Mouse (Mus musculus) small intestine, adult 2 months (tissue): ENCODE data around the gene Alox12. TPM values are rescaled to one million over a fixed set of nuclear protein-coding genes. Genes with fewer than 3 reads are reported as not detected.

Experiments
- H3K27ac ChIP-seq: fragments of 200-500 bp; 2 replicates; pipeline ENCODE4 v1.5.1; 2012; ENCODE audit warnings: low read depth, low read length, control low read depth, inconsistent platforms; ENCODE audit not compliant: insufficient read depth
- H3K27me3 ChIP-seq: fragments of 200-500 bp; 2 replicates; pipeline ENCODE4 v1.6.1; 2012; ENCODE audit warnings: mild to moderate bottlenecking, moderate library complexity, low read length, inconsistent platforms; ENCODE audit not compliant: control insufficient read depth, insufficient read depth
- H3K36me3 ChIP-seq: fragments of 200-500 bp; 2 replicates; pipeline ENCODE4 v1.6.1; 2012; ENCODE audit warnings: mild to moderate bottlenecking, low read length, control low read depth, inconsistent platforms; ENCODE audit not compliant: control insufficient read depth, insufficient read depth
- H3K4me1 ChIP-seq: fragments of 200-500 bp; 2 replicates; pipeline ENCODE4 v1.6.1; 2012; ENCODE audit warnings: low read length, inconsistent platforms, mixed read lengths; ENCODE audit not compliant: control insufficient read depth, insufficient read depth, insufficient read length
- H3K4me3 ChIP-seq: fragments of 200-500 bp; 2 replicates; pipeline ENCODE4 v1.5.1; 2012; ENCODE audit warnings: low read depth, mild to moderate bottlenecking, control low read depth, inconsistent platforms, low read length, moderate library complexity
- CTCF ChIP-seq: fragments of 200-500 bp; IDR thresholded peaks from 2 replicates; pipeline ENCODE4 v1.5.1; 2012; ENCODE audit warnings: low read depth, mild to moderate bottlenecking, control low read depth, inconsistent platforms, low read length, moderate library complexity, mixed read lengths; ENCODE audit not compliant: insufficient replicate concordance, insufficient read length; ENCODE audit errors: extremely low read depth
- POLR2A ChIP-seq: fragments of 200-500 bp; IDR thresholded peaks from 2 replicates; pipeline ENCODE4 v1.6.1; 2012; ENCODE audit warnings: low read depth, mild to moderate bottlenecking, control low read depth, inconsistent platforms, low read length, moderate library complexity
- WGBS: fragments of 180-500 bp; shearing (Covaris S2); methylation state at CpG from one replicate; pipeline ENCODE4 v1.1.7; 2018; 5-methylcytosine and 5-hydroxymethylcytosine counted together
- polyA plus RNA-seq: library from polyadenylated mRNA; depleted of rRNA; stranded (reverse); fragments of >200 nt; gene quantifications from 2 replicates; pipeline ENCODE4 v1.2.3, GENCODE M21; 2012

Alox12 gene
- polyA plus RNA-seq, 1 experiment: 1.6 TPM

DNA sequence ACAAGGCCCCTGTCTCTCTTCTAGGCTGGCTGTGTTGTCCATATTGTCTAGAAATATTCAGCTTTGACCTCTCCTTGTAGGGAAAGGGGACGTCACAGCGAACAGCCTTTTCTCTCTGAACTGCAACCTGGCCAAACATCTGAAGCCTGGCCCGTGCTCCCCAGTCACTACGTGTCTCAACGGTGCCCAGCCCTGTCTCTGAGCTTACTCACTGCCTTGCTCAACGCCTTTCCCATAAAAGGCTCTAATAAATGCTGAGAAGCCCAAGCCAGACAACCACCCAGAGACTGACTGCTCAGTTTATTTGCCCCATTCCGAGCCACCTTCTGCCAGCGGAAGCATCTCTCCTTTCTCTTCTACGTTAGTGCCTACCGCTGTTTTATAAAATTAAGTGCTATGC, 32.9 kb upstream of the Alox12 start:
- Histone ChIP-seq H3K36me3 (no peaks in the 10 kb centered on the region), H3K27ac (no peak overlapping the region), H3K4me3 (no peak overlapping the region), H3K4me1 (no peaks in the 10 kb centered on the region), H3K27me3 (no peaks in the 10 kb centered on the region)
- WGBS: 81% methylated on average over 10 of the region's 10 CpGs
- TF ChIP-seq POLR2A (no peak), CTCF (no peak)

DNA sequence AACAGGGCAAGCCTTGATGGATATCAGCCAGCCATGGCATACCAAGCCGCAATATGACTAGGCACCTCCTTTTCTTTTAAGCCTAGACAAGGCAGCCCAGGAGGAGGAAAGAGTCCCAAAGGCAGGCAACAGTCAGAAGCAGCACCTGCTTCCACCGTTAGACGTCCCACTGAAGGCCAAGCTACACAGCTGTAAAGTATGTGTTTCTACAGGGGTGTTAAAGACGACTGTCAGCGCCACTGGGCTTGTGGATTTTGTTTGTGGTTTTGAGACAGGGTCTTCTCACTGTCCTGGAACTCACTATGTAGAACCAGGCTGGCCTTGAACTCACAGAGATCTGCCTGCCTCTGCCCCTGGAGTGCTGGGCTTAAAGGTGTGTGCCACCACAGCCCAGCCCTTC, 30.5 kb upstream of the Alox12 start:
- no peak for TF ChIP-seq POLR2A
- no peak for TF ChIP-seq CTCF
- Histone ChIP-seq H3K27me3 (no peaks in the 10 kb centered on the region), H3K4me3 (no peak overlapping the region), H3K36me3 (no peaks in the 10 kb centered on the region), H3K4me1 (no peaks in the 10 kb centered on the region), H3K27ac (no peak overlapping the region)
- WGBS: 56% methylated on average over 5 of the region's 5 CpGs

DNA sequence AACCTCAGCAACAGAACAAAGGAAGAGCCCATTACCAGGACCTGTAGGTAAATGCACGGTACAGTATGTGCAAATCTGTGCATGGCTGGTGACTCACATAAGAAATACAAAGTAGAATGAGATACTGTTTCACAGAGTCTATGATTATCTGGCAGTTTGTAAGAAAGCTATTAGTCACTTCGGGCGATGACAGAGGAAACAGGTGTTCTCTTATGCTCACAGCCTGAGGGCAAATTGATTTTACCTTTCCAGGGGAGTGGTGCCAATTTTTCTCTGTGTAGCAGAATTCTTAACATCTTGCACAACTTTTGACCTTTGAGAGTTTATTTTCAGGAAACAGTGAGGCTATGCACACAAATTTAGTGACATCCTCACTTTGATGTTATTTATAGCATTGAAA, 29.6 kb upstream of the Alox12 start:
- no peak overlapping the region for H3K4me3 ChIP-seq
- 19% methylated on average over 3 of the region's 3 CpGs for WGBS
- no peaks in the 10 kb centered on the region for H3K4me1 ChIP-seq
- H3K27ac ChIP-seq: no peak overlapping the region
- H3K36me3 ChIP-seq: no peaks in the 10 kb centered on the region
- H3K27me3 ChIP-seq: no peaks in the 10 kb centered on the region
- no peak for TF ChIP-seq CTCF
- TF ChIP-seq POLR2A: no peak

DNA sequence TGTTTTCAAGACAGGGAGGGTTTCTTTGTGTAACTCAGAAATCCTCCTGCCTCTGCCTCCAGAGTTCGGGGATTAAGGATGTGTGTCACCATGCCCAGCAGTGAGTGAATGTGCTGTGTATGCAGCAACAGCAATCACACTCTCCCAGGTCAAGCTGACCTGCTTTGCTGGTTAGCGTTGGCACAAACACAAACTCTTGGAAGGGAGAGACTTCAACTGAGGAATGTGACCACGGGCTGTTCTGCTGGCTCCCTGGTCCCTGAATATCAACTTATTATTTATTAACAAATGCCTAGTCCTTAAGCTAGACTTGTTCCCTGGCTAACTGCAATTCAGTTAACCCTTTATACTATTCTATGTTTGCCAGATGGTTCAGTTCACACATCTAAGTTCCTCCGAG, 28.5 kb upstream of the Alox12 start:
- Histone ChIP-seq H3K4me1 (no peaks in the 10 kb centered on the region), H3K27me3 (no peaks in the 10 kb centered on the region), H3K4me3 (no peak overlapping the region), H3K27ac (no peak overlapping the region), H3K36me3 (no peaks in the 10 kb centered on the region)
- no peak for TF ChIP-seq POLR2A
- TF ChIP-seq CTCF: no peak
- WGBS: 66% methylated on average over 4 of the region's 4 CpGs

DNA sequence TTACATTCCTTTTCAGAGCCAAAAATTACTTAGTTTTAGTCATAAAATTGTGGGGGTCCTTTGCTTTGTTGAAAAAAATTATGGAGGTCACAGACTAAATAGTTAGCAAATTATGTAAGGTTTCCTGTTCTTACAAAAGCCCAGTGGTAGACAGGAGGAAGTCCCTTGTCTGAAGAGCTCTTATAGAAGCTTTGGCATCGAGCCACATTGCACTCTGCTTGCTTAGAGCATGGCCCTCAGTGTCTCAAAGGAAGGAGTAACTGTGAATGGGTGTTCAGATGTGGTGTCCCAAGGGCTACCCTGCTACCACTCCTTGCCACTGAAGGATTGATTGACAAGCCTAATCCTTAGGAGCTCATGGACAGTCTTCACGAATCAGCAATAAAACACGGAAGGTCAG, 25.3 kb upstream of the Alox12 start:
- H3K4me3 ChIP-seq: no peak overlapping the region
- WGBS: 34% methylated on average over 3 of the region's 3 CpGs
- no peaks in the 10 kb centered on the region for H3K36me3 ChIP-seq
- H3K27me3 ChIP-seq: no peaks in the 10 kb centered on the region
- no peak overlapping the region for H3K27ac ChIP-seq
- H3K4me1 ChIP-seq: no peaks in the 10 kb centered on the region
- TF ChIP-seq POLR2A: no peak
- TF ChIP-seq CTCF: no peak

DNA sequence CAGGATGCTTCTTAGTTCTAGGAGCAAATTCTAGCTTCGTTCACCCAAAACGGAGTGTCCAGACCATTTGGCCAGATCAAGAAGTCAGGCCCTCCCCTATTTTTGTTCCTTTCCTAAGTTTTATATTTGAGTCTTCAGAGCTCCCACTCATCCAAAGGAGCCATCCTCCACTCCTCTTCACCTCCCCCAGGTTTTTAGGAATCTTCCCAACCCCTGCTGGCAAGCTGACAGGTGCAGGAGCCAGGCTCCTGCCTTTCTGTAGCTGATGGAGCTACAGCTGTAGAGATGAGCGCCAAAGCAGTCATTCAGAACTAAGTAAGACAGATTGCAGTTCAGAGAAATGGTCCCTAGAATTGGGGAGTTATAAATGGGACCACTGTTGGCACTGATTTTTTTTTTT, 23.8 kb upstream of the Alox12 start:
- 83% methylated on average over 3 of the region's 3 CpGs for WGBS
- no peaks in the 10 kb centered on the region for H3K4me1 ChIP-seq
- H3K27ac ChIP-seq: no peak overlapping the region
- no peaks in the 10 kb centered on the region for H3K27me3 ChIP-seq
- H3K36me3 ChIP-seq: no peaks in the 10 kb centered on the region
- no peak for TF ChIP-seq POLR2A
- TF ChIP-seq CTCF: no peak
- H3K4me3 ChIP-seq: no peak overlapping the region

DNA sequence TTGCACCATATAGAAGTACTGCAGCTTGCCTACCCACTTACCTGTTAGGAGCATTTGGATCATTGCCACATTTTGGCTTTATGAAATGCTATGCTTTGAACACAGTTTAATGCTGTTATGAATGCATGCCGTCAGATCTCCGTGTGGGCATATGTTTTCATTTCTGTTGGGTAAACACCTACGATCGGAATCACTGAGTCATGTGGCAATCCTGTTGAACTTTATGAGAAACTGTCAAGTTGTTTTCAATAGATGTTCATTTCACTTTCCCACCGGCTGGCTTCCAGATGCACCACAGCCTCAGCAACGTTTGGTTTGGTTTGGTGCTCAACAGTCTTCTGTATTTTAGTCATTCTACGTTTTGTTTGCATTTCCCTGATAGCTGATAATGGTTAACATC, 16.5 kb upstream of the Alox12 start:
- 66% methylated on average over 7 of the region's 7 CpGs for WGBS
- H3K36me3 ChIP-seq: no peaks in the 10 kb centered on the region
- H3K4me1 ChIP-seq: no peaks in the 10 kb centered on the region
- H3K27ac ChIP-seq: no peak overlapping the region
- no peaks in the 10 kb centered on the region for H3K27me3 ChIP-seq
- TF ChIP-seq CTCF (no peak), POLR2A (no peak)
- H3K4me3 ChIP-seq: no peak overlapping the region

DNA sequence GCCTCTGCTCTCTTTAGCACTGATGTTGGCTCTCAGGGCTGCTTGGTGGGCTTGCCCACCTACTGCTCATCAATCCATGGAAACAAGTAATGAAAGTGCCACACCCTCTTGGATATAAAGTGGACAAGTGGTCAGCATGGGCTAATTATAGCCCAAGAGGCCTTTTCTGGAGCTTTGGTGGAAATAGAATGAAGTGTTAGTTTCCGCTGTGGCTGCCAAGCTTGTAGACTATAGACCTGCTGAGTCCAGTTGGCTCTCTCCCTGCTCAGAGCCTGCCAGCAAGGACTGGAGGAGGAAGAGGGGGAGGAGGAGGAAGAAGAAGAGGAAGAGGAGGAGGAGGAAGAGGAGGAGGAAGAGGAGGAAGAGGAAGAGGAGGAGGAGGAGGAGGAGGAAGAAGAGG, 11.3 kb upstream of the Alox12 start:
- no peak overlapping the region for H3K27ac ChIP-seq
- TF ChIP-seq CTCF: no peak
- TF ChIP-seq POLR2A: no peak
- no peaks in the 10 kb centered on the region for H3K27me3 ChIP-seq
- H3K4me1 ChIP-seq: no peaks in the 10 kb centered on the region
- no peaks in the 10 kb centered on the region for H3K36me3 ChIP-seq
- H3K4me3 ChIP-seq: no peak overlapping the region
- 83% methylated on average over 1 of the region's 1 CpGs for WGBS
